Mouse (Mus musculus) bone marrow macrophage, adult 2 months (primary cell): ENCODE results near the gene Ahnak2.

Experiments used
- CTCF ChIP-seq: IDR thresholded peaks from 2 replicates; pipeline ENCODE4 v1.5.1; 2012; ENCODE audit warnings: low read depth, mild to moderate bottlenecking, low read length, moderate library complexity
- POLR2A ChIP-seq: IDR thresholded peaks from 2 replicates; pipeline ENCODE4 v1.6.1; 2012; ENCODE audit warnings: mild to moderate bottlenecking, low read depth, low read length, borderline replicate concordance

GRCm38 (mm10) chr12:112835046-112835445, 32.6 kb upstream of the Ahnak2 start:
- no peak for TF ChIP-seq CTCF
- no peak for TF ChIP-seq POLR2A
